In the genomic region with DNA sequence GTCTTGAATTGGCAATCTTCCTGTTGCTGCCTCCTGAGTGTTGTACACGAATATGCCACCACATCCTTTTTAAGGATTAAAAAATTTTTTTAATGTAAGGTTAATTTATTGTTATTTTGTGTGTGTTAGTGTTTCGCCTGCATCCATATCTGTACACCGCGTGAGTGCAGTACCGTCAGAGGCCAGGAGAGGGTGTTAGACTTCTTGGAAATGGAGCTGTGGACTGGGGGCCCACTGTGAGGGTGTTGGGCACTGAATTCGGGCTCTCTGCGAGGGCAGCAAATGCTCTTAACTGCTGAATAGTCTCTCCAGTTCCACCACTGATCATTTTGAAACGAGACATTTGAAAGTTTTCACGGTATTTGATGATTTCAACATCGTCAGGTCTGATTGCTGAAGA, we compare ENCODE assay signal across 31 mouse cellular contexts. TPM values are rescaled to one million over a fixed set of nuclear protein-coding genes. Genes with fewer than 3 reads are reported as not detected.
A peak's percentile ranks its signal among the peaks of the same experiment; 100 is the strongest.
DNase-seq lines count a peak whose midpoint lies in the region; ATAC-seq and TF ChIP-seq lines count a peak whose summit lies in the region.
"Had no signal": no experiment of that assay in that cellular context is flagged by ENCODE, and none has a peak within 500 bp of the region (broad histone marks: within the 10 kb centered on the region; RNA-seq: fewer than 3 reads in every experiment).

No protein-coding gene starts in this region.

- no peak overlapping the region for H3K4me3 ChIP-seq in hindbrain, postnatal 0 days (ENCODE audit: low read length)
- no peak overlapping the region for H3K4me3 ChIP-seq in hindbrain, embryonic 13.5 days
- H3K4me3 ChIP-seq in lung, embryonic 14.5 days (ENCODE audit: low read depth, low read length): no peak overlapping the region
- H3K4me3 ChIP-seq: embryonic facial prominence, embryonic 15.5 days; heart, embryonic 10.5 days had no signal

- no peaks in the 10 kb centered on the region for H3K36me3 ChIP-seq in hindbrain, postnatal 0 days (ENCODE audit: insufficient read depth, low read length)
- H3K36me3 ChIP-seq in hindbrain, embryonic 13.5 days: no peaks in the 10 kb centered on the region
- H3K36me3 ChIP-seq in lung, embryonic 14.5 days (ENCODE audit: insufficient read depth): no peaks in the 10 kb centered on the region
- H3K36me3 ChIP-seq: embryonic facial prominence, embryonic 15.5 days; G1E; heart, embryonic 10.5 days had no signal

- no peak overlapping the region for H3K4me2 ChIP-seq in hindbrain, postnatal 0 days (ENCODE audit: low read depth, low read length)
- H3K4me2 ChIP-seq in hindbrain, embryonic 13.5 days: no peak overlapping the region
- H3K4me2 ChIP-seq in lung, embryonic 14.5 days: no peak overlapping the region
- H3K4me2 ChIP-seq: embryonic facial prominence, embryonic 15.5 days had no signal

- no peak overlapping the region for H3K9ac ChIP-seq in hindbrain, postnatal 0 days (replicated peaks; ENCODE audit: low read length)
- H3K9ac ChIP-seq in hindbrain, embryonic 13.5 days: no peak overlapping the region
- no peak overlapping the region for H3K9ac ChIP-seq in lung, embryonic 14.5 days
- H3K9ac ChIP-seq: embryonic facial prominence, embryonic 15.5 days had no signal

- no peaks in the 10 kb centered on the region for H3K4me1 ChIP-seq in hindbrain, postnatal 0 days (ENCODE audit: insufficient read depth, low read length)
- no peaks in the 10 kb centered on the region for H3K4me1 ChIP-seq in hindbrain, embryonic 13.5 days (replicated peaks)
- no peaks in the 10 kb centered on the region for H3K4me1 ChIP-seq in lung, embryonic 14.5 days (ENCODE audit: insufficient read depth)
- H3K4me1 ChIP-seq: heart, embryonic 10.5 days had no signal

- no peak for DNase-seq in hindbrain, postnatal 0 days (ENCODE audit: low spot score)
- no peak for DNase-seq in lung, embryonic 14.5 days
- DNase-seq in lung, postnatal 25 days (ENCODE audit: low spot score): no peak
- DNase-seq in R1 (ENCODE audit: low read depth, low spot score): peak; percentile 45
- peak; percentile 51 for DNase-seq in testis, postnatal 14 days (ENCODE audit: low spot score)
- no peak for DNase-seq in kidney, postnatal 4 days
- DNase-seq: adrenal gland, postnatal 36 days; cerebellum, adult 11-12 months; cerebellum, postnatal 14 days; gastrocnemius, postnatal 25 days; kidney, adult 9 months; lung, adult 18-20 months; lung, postnatal 36 days; right cerebral cortex, postnatal 4 days; thymus, adult 2 months had no signal

- no peaks in the 10 kb centered on the region for H3K27me3 ChIP-seq in hindbrain, postnatal 0 days (ENCODE audit: insufficient read depth, low read length)
- H3K27me3 ChIP-seq in hindbrain, embryonic 13.5 days: peaks cover 12% of the 10 kb centered on the region
- H3K27me3 ChIP-seq in lung, embryonic 14.5 days (ENCODE audit: insufficient read depth, low read length): no peaks in the 10 kb centered on the region
- H3K27me3 ChIP-seq: embryonic facial prominence, embryonic 15.5 days had no signal

- 93% methylated on average over 10 of the region's 10 CpGs for WGBS in hindbrain, postnatal 0 days
- WGBS in hindbrain, embryonic 13.5 days: 92% methylated on average over 10 of the region's 10 CpGs
- 86% methylated on average over 10 of the region's 10 CpGs for WGBS in lung, embryonic 14.5 days

- TF ChIP-seq CTCF in hindbrain, postnatal 0 days (IDR thresholded peaks at IDR 0.05; ENCODE audit: low read depth): peak; percentile 17
- TF ChIP-seq CTCF in lung, embryonic 14.5 days (IDR thresholded peaks at IDR 0.05; ENCODE audit: low read depth): peak; percentile 22

- H3K27ac ChIP-seq in hindbrain, postnatal 0 days: no peak overlapping the region
- H3K27ac ChIP-seq in hindbrain, embryonic 13.5 days: no peak overlapping the region
- H3K27ac ChIP-seq in lung, embryonic 14.5 days (ENCODE audit: low read depth): no peak overlapping the region
- H3K27ac ChIP-seq: embryonic facial prominence, embryonic 15.5 days; heart, embryonic 10.5 days had no signal

- no peaks in the 10 kb centered on the region for H3K9me3 ChIP-seq in hindbrain, postnatal 0 days (ENCODE audit: low read length)
- H3K9me3 ChIP-seq in hindbrain, embryonic 13.5 days: no peaks in the 10 kb centered on the region
- no peaks in the 10 kb centered on the region for H3K9me3 ChIP-seq in lung, embryonic 14.5 days (ENCODE audit: low read depth, low read length)
- H3K9me3 ChIP-seq: embryonic facial prominence, embryonic 15.5 days; G1E; heart, embryonic 10.5 days had no signal

- no peak for ATAC-seq in hindbrain, postnatal 0 days
- ATAC-seq in hindbrain, embryonic 13.5 days (ENCODE audit: low FRiP score): no peak
- ATAC-seq in lung, embryonic 14.5 days (ENCODE audit: insufficient read depth): no peak
- ATAC-seq: inflammation-experienced regulatory T-cells, adult 6 months had no signal

RNA-seq across cellular contexts. Expression of a gene that starts 45.9 kb away (rescaled TPM):
- not detected in 2 replicates for total RNA-seq in hindbrain, postnatal 0 days (2014; rRNA removed)
- polyA plus RNA-seq in hindbrain, postnatal 0 days (2015; fragmentation: Nextera tagmentation; extraction: Ambion mirVana): not detected in 2 replicates
- polyA plus RNA-seq in hindbrain, embryonic 13.5 days (2015; fragmentation: Nextera tagmentation; extraction: Ambion mirVana): not detected in 2 replicates
- not detected in 2 replicates for polyA plus RNA-seq in lung, embryonic 14.5 days (2014; fragmentation: Nextera tagmentation; extraction: Ambion mirVana)
- total RNA-seq: adrenal gland, postnatal 36 days; G1E; gastrocnemius, postnatal 25 days; layer of hippocampus, postnatal 25 days; left cerebral cortex, postnatal 14 days; megakaryocyte-erythroid progenitor cell, adult 5-6 weeks; monocyte, adult 5-6 weeks had no signal
- polyA plus RNA-seq: C2C12; embryonic facial prominence, embryonic 15.5 days; frontal cortex, adult 2 months; G1E; heart, embryonic 10.5 days; heart, postnatal 0 days; hindbrain, embryonic 11.5 days; inflammation-experienced regulatory T-cells, adult 6 months; large intestine, adult 2 months; limb, embryonic 14.5 days; neural tube, embryonic 11.5 days; thymus, adult 2 months had no signal

Comparison
In these comparisons a context has a peak if more than half of its experiments do, and no peak if none do; other contexts are left out.
1. DNase-seq: peak in R1 (single experiment) and testis, postnatal 14 days (single experiment); none in hindbrain, postnatal 0 days (single experiment), lung, embryonic 14.5 days (single experiment), lung, postnatal 25 days (single experiment) and kidney, postnatal 4 days (0 of 2).